Mouse (Mus musculus): ENCODE data around the gene Slc26a11.
A peak's percentile ranks its signal among the peaks of the same experiment; 100 is the strongest.
"Not testable (repeated sequence)": the region's sequence is repeated elsewhere in the genome, so short reads cannot be mapped to it uniquely, and the experiment has no call there.

Slc26a11 gene

DNA sequence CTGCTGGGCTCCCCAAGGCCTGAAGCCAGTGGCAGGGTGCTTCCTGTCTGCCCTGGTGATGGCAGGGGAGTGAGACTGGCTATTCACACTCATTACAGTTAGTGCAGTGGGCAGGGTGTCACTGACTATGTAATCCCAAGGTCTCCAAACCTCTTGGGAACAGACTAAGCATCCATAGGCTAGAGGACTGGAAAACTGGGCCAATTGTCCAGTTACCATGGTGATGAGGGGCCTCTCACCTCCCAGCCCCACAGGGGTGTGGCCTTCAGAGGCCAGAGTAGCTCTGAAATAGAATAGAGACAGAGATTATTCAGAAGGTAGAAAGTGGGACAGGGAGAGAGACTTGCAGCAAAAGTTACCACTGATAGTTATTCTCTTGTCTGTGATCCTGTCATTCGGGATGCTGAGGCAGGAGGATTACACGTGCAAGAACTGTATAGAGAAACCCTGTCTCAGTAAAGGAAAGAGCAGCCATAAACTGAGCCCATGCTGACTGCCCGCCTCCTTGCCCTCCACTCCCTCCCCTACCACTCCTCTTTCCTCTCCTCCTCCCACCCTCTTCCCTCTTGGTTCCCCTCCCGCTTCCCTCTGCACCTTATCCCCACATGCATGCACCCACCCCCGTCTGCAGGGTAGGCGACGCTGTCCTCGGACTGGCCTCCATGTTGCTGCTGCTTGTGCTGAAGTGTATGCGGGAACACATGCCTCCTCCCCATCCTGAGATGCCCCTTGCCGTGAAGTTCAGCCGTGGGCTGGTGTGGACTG lies 7.6 kb downstream of the Slc26a11 start:
- no peak for DNase-seq

DNA sequence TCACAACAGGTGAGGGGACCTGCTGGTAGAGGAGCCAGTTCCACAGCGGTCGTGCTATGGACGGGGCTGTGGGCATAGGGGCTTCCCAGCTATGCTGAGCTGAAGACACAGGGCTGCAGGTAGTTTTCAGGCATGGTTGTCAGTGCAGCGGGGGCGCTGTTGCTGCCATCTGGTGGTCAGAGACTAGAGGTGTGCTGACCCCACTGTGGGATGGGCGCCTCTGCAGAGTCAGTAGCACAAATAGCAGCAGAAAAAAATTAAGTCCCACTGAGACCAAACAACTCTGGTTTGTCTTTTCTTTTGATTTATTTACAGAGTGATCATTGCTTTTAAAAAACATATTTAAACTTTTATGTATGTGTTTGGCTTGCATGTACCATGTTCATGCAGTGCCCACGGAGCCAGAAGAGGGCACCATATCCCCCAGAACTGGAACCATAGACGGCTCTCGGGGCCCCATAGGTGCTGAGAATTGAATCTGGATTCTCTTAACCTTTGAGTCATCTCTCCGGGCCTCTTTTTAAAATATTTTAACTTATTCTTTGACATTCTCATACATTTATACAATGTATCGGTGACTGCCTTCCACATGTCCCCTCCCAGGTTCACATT lies 8.3 kb downstream of the Slc26a11 start:
- peak; percentile 65 for DNase-seq

DNA sequence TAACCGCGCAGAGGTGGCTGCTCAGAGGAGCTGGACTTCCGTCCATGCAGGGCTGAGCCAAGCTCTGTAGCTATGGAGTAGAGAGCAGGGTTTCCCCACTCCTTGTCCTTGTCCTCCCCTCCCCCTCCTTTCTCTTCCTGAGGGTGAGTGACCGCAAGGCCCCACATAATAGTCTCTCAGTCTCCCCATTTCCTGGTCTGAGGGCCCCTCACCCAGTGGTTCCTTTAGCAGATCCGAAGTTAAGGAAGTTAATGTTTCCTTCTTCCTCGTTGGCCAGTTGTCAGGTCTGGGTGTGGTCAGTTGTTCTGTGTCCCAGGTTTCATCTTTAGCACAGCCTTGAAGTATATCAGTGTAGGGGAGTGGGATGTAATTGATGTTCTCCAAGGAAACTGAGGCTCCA lies 20.1 kb downstream of the Slc26a11 start:
- DNase-seq: no peak

GRCm38 (mm10) chr11:119377326-119377725 lies 22.0 kb downstream of the Slc26a11 start:
- no peak for DNase-seq

DNA sequence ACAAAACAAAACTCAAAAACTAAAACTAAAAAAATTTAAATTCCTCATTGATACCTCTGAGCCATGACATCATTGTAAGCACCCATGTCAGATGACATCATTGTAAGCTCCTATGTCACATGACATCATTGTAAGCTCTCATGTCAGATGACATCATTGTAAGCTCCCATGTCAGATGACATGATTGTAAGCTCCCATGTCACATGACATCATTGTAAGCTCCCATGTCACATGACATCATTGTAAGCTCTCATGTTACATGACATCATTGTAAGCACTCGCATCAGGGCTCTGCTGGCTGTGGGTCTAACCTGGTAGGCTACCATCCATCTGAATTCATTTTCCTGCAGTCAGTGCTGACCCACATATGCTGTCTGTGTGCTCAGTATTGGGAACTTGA lies 23.2 kb downstream of the Slc26a11 start:
- no peak for DNase-seq

DNA sequence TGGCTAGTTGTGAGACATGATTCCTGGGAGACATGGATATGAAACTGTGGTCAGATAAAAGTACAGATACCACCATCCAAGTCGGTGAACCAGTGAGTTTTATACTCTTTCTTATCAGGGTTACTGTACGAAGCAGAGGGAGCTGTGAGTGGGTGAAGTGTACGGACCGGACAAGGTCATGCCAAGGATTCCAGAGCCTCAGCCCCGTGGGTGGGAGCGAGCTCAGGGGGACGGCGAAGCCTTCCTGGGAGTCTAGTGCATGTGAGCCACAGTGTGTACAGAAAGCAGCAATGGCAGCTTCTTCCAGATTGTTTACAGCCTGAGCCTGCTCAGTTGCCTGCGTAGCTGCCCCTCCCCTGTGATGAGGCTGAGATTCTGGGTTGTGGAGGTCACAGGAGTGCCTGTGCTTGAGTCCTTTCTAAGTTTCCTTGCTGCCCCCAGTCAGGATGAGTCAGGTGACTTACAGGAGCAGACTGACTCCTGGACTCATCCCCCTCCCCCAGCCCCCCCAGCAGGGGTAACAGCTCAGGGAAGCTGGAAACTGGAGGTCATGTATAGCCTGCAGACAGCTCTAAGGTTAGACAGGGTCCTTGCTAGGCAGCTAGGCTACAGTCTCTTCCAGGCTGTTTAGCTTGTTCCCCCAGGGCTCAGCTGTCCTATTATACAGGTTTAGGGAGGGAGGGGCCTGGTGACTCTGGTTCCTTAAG lies 26.4 kb downstream of the Slc26a11 start:
- DNase-seq: no peak

DNA sequence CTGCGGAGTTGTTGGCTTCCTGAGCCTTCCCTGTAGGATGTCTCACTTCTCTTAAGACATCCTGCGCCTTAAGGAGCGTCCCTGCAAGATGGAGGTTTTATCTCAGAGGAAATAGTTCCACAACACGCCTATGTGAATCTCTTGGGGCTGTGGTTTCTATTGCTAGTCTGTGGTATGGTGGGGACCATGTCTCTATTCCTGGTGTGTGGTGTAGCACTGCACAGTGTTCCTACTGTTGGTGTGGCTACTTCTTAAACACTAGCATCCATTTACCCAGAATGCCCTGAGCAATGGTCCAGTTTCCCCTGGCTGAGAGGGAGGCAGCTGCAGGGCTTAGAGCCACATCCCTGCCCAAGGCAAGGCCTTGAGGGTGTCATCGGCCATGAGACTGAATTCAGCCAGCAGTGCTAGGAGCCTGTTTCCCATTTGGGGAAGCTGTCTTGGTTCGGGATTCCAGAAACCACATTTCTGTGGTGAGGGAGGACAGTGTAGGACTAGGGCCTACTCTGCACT lies 27.0 kb downstream of the Slc26a11 start:
- DNase-seq: no peak

GRCm38 (mm10) chr11:119384904-119385303 lies 29.5 kb downstream of the Slc26a11 start:
- DNase-seq: no peak

DNA sequence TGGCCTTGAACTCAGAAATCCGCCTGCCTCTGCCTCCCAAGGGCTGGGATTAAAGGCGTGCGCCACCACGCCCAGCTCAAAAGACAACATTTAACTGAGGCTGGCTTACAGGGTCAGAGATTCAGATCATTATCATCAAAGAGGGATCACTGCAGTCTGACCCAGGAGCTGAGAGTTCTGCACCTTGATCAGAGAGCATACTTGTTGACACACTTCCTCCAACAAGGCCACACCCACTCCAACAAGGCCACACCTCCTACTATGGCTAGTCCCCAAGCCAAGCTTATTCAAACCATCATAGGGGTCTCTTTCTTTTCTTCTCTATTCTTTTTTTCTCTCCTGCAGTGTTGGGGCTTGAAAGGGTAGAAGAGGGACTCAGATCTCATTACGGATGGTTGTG lies 30.9 kb downstream of the Slc26a11 start:
- no peak for DNase-seq

DNA sequence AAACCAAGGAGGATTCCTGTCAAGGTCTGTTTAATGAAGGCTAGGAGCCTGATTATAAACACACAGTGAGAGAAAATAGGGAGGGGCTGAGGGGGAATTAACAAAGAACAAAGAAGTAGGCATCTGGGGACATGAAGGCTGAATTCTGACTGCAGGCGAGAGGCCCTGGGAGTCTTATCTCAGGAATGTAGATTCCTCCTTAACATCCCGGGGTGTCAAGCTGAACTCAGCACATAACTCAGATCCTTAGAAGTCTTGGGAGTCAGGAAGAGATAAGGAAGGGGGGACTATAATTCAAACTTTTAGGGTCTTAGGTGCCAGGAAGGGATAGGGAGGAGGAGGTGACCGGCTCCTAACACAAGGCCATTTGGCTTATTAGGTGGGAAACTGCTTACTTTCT lies 31.9 kb downstream of the Slc26a11 start:
- not testable (repeated sequence) for DNase-seq

DNA sequence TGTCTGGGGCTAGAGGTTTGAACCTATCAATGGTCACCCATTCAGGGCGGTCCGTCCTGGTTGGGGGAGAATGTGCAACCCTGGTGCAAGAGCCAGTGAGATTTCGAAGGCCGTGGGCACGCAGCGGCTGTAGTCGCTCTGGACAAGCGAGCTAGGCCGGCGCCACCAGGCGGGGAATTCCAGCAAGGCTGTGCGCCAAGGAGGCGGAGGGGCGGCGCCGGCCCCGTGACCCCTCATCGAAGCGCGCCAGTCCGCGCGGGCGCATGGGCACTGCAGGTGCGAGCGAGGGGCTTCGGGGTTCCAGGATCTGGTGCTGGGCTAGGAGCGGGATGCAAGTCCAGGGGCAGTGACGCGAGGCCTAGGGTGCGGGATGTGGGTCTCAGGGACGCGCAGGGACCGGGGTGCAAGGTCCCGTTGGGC lies 34.5 kb downstream of the Slc26a11 start:
- peak; percentile 63 for DNase-seq

GRCm38 (mm10) chr11:119390271-119391231 lies 35.2 kb downstream of the Slc26a11 start:
- DNase-seq: peak; percentile 27

DNA sequence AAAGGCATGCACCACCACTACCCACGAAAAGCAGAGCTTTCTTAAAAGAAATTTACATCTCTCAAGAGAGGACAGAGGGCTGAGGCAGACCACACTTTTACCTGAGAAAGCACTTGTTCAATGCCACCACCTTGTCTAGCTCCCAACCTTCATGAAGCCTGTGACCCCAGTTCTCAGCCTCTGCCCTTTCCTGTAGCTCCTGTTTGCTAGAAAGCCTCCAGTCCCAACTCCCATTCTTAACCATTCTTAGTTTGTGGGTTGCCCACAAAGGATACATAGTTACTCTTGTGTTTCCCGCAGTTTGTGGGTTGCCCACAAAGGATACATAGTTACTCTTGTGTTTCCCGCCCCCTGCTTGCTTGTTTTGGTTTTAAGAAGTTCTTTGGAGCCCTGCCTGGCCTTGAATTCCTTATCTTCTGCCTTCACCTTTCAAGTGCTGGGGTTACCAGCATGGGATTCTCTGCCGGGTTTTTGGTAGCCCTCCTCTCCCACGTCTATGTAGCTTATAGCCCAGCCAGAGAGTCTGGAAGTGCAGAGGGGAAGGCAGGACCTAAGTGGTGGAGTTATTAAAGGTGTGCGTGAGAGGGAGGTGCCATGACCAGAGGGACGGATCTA lies 36.1 kb downstream of the Slc26a11 start:
- no peak for DNase-seq

DNA sequence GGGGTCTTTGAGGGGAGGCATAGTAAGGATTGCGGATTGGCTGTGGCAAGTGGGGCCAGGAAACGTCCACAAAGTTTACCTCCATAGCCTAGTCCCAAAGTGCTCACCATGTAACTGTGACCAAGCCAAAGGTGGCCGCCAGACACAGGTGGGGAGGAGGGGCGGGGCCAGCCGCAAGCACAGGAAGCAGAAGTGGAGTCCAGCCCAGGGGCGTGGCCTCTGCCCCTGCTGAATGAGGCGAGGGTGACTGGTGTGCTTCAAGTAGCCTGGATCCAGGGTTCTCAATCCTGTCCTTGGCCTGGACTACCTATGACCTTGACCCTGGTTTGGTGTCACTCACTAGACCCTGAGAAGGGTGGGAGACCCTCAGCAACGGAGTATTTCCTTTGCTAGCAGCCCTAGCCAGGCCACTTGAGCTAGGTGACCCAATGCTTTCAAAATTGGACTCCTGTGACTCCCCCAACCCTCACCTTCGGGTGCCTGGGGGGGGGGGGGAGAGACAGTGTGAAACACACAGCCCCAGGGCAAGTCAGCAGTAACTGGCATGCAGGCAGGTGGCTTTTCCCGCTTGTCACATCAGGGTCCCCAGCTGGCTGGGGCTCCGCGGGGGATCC lies 36.8 kb downstream of the Slc26a11 start:
- DNase-seq: no peak

- DNase-seq: peak; percentile 17
These were observed 37.6 kb downstream of the Slc26a11 start, which contains the start of gene Rnf213 for GRCm38 (mm10) chr11:119392800-119393482. Gene Rnf213, plus strand, starts transcription at chr11:119393100.

- DNase-seq: no peak
These were observed 38.1 kb downstream of the Slc26a11 start for GRCm38 (mm10) chr11:119393483-119393804.

DNA sequence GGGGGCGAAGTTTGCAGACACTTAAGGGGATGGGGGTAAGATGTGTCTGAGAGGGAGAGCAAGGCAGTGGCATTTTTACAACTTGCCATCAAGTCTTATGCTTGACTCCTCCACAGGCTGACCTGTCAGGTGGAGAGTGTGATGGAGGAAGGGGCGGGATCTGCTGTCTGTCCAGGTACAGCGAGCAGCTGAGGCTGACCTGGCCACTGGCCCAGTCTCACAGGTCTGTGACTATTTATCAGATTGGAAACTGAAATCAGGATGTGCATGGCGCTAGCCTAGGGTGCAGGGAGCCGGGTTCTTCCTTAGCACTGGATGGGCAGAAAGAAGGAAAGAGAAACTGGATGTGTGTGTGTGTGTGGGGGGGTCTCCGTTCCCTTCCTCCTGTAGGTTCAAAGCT lies 38.9 kb downstream of the Slc26a11 start:
- no peak for DNase-seq

- no peak for DNase-seq
These were observed 40.0 kb downstream of the Slc26a11 start for GRCm38 (mm10) chr11:119395394-119395793.

DNA sequence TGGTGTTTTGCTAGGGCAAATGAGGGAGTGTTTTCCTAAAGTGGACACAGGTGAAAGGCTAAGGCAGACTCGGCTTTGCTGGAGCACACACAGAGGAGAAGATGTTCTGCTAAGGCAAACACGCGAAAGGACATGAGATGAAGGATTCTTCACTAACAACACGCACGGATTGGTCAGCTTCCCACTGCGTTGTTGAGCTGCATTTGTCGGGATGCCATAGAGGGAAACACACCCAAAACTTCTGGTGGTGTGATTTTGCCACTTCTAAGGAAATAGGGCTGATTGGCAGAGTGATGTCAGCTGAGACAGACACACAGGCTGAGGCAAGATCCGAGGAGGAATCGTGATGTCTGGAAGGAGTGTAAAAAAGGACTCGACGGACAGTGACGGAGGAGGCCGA lies 40.6 kb downstream of the Slc26a11 start:
- DNase-seq: no peak

GRCm38 (mm10) chr11:119396461-119396860 lies 41.1 kb downstream of the Slc26a11 start:
- no peak for DNase-seq
